14 mouse cellular contexts compared by ENCODE assay signal in the genomic region with DNA sequence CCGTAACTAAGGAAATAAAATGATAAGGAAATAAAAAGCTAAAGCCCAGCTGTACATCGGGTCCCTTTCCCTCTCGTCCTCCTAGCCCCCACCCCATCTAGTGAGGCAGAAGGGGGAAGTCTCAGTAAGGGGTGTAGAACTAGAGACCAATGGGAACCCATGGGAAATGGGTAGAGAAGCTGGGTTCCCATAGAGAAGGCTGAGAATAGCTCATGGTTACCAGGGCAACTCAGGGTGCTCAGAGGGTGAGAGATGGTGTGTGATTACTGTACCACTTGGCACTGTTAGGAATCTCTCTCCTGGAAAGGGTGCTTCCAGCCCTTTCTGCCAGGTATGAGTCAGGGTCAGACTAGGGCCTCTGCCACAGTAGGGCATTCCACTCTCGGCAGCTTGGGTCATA. TPM values are rescaled to one million over a fixed set of nuclear protein-coding genes. Genes with fewer than 3 reads are reported as not detected.
A peak's percentile ranks its signal among the peaks of the same experiment; 100 is the strongest.
DNase-seq lines count a peak whose midpoint lies in the region; ATAC-seq and TF ChIP-seq lines count a peak whose summit lies in the region.
"Had no signal": no experiment of that assay in that cellular context is flagged by ENCODE, and none has a peak within 500 bp of the region (broad histone marks: within the 10 kb centered on the region; RNA-seq: fewer than 3 reads in every experiment).

No protein-coding gene starts in this region.

- no peaks in the 10 kb centered on the region for H3K9me3 ChIP-seq in forebrain, embryonic 11.5 days (ENCODE audit: control insufficient read depth, low read length)
- H3K9me3 ChIP-seq in forebrain, embryonic 12.5 days = no peaks in the 10 kb centered on the region
- H3K9me3 ChIP-seq in hindbrain, postnatal 0 days (ENCODE audit: low read length) = no peaks in the 10 kb centered on the region
- no peaks in the 10 kb centered on the region for H3K9me3 ChIP-seq in liver, embryonic 12.5 days (replicated peaks)
- H3K9me3 ChIP-seq: liver, embryonic 13.5 days had no signal

- no peak overlapping the region for H3K4me2 ChIP-seq in forebrain, embryonic 11.5 days (ENCODE audit: low read depth, low read length, severe bottlenecking)
- H3K4me2 ChIP-seq in forebrain, embryonic 12.5 days = no peak overlapping the region
- H3K4me2 ChIP-seq in hindbrain, postnatal 0 days (ENCODE audit: low read depth, low read length) = no peak overlapping the region
- no peak overlapping the region for H3K4me2 ChIP-seq in liver, embryonic 12.5 days
- H3K4me2 ChIP-seq: liver, embryonic 13.5 days had no signal

- H3K27me3 ChIP-seq in forebrain, embryonic 11.5 days (ENCODE audit: control insufficient read depth, insufficient read depth, low read length) = no peaks in the 10 kb centered on the region; the same call in 1 of the 2 replicates
- H3K27me3 ChIP-seq in forebrain, embryonic 12.5 days = no peaks in the 10 kb centered on the region
- no peaks in the 10 kb centered on the region for H3K27me3 ChIP-seq in hindbrain, postnatal 0 days (ENCODE audit: insufficient read depth, low read length)
- no peaks in the 10 kb centered on the region for H3K27me3 ChIP-seq in liver, embryonic 12.5 days (replicated peaks)
- H3K27me3 ChIP-seq: liver, embryonic 13.5 days had no signal

- no peak overlapping the region for H3K9ac ChIP-seq in forebrain, embryonic 11.5 days (ENCODE audit: low read length)
- no peak overlapping the region for H3K9ac ChIP-seq in forebrain, embryonic 12.5 days
- no peak overlapping the region for H3K9ac ChIP-seq in hindbrain, postnatal 0 days (replicated peaks; ENCODE audit: low read length)
- no peak overlapping the region for H3K9ac ChIP-seq in liver, embryonic 12.5 days
- H3K9ac ChIP-seq: liver, embryonic 13.5 days had no signal

- peaks cover 7% of the 10 kb centered on the region; the same call in 1 of the 2 replicates for H3K4me1 ChIP-seq in forebrain, embryonic 11.5 days (replicated peaks; ENCODE audit: control insufficient read depth, insufficient read depth, low read length)
- H3K4me1 ChIP-seq in forebrain, embryonic 12.5 days = peaks cover 14% of the 10 kb centered on the region; the same call in 1 of the 2 replicates
- H3K4me1 ChIP-seq in hindbrain, postnatal 0 days (ENCODE audit: insufficient read depth, low read length) = no peaks in the 10 kb centered on the region
- peaks cover 3% of the 10 kb centered on the region; the same call in 1 of the 2 replicates for H3K4me1 ChIP-seq in liver, embryonic 12.5 days
- H3K4me1 ChIP-seq: liver, embryonic 13.5 days had no signal

- no peak for TF ChIP-seq CTCF in hindbrain, postnatal 0 days (IDR thresholded peaks at IDR 0.05; ENCODE audit: low read depth)

- no peaks in the 10 kb centered on the region; the same call in 1 of the 2 replicates for H3K36me3 ChIP-seq in forebrain, embryonic 11.5 days (ENCODE audit: control insufficient read depth, insufficient read depth, low read length)
- peaks cover 3% of the 10 kb centered on the region; the same call in 1 of the 2 replicates for H3K36me3 ChIP-seq in forebrain, embryonic 12.5 days (replicated peaks)
- H3K36me3 ChIP-seq in hindbrain, postnatal 0 days (ENCODE audit: insufficient read depth, low read length) = no peaks in the 10 kb centered on the region
- H3K36me3 ChIP-seq in liver, embryonic 12.5 days = no peaks in the 10 kb centered on the region
- H3K36me3 ChIP-seq: G1E; liver, embryonic 13.5 days had no signal

- DNase-seq in forebrain, embryonic 11.5 days (ENCODE audit: low spot score) = peak; percentile 39
- DNase-seq in layer of hippocampus, adult 11-12 months (ENCODE audit: low spot score) = peak; percentile 36
- DNase-seq in layer of hippocampus, adult 9-10 months (ENCODE audit: low spot score) = no peak
- DNase-seq in brain, adult 2 months (ENCODE audit: low read depth, low spot score) = peak; percentile 77
- no peak for DNase-seq in hindbrain, postnatal 0 days (ENCODE audit: low spot score)
- no peak for DNase-seq in lung, postnatal 14 days
- DNase-seq: cerebellum, adult 9-10 months; liver, embryonic 13.5 days; lung, postnatal 4 days; retina, postnatal 1 day; thymus, postnatal 25 days had no signal

- H3K4me3 ChIP-seq in forebrain, embryonic 11.5 days (ENCODE audit: low read depth, low read length) = no peak overlapping the region
- H3K4me3 ChIP-seq in forebrain, embryonic 12.5 days (replicated peaks) = no peak overlapping the region
- H3K4me3 ChIP-seq in hindbrain, postnatal 0 days (ENCODE audit: low read length) = no peak overlapping the region
- no peak overlapping the region for H3K4me3 ChIP-seq in liver, embryonic 12.5 days
- H3K4me3 ChIP-seq: liver, embryonic 13.5 days had no signal

- no peak for ATAC-seq in forebrain, embryonic 11.5 days (replicated peaks; ENCODE audit: low FRiP score)
- ATAC-seq in forebrain, embryonic 12.5 days (ENCODE audit: low FRiP score) = no peak
- ATAC-seq in hindbrain, postnatal 0 days = 0 out of 2 replicates have a peak, but pooled peaks have one; percentile 24
- ATAC-seq in liver, embryonic 12.5 days = no peak

- WGBS in forebrain, embryonic 11.5 days = 85% methylated on average over 4 of the region's 4 CpGs
- WGBS in forebrain, embryonic 12.5 days = 89% methylated on average over 4 of the region's 4 CpGs
- 68% methylated on average over 4 of the region's 4 CpGs for WGBS in hindbrain, postnatal 0 days
- 66% methylated on average over 4 of the region's 4 CpGs for WGBS in liver, embryonic 12.5 days (ENCODE audit: insufficient replicate concordance)

- no peak overlapping the region for H3K27ac ChIP-seq in forebrain, embryonic 11.5 days (ENCODE audit: low read depth, low read length)
- no peak overlapping the region for H3K27ac ChIP-seq in forebrain, embryonic 12.5 days
- H3K27ac ChIP-seq in hindbrain, postnatal 0 days = no peak overlapping the region
- no peak overlapping the region for H3K27ac ChIP-seq in liver, embryonic 12.5 days
- H3K27ac ChIP-seq: liver, embryonic 13.5 days had no signal

RNA-seq across cellular contexts. Expression of gene Mpped2, which starts 54.3 kb away (rescaled TPM):
- polyA plus RNA-seq in forebrain, embryonic 11.5 days (2014; fragmentation: Nextera tagmentation; extraction: Ambion mirVana) = 102 and 121 TPM in 2 replicates
- 165 and 177 TPM in 2 replicates for polyA plus RNA-seq in forebrain, embryonic 12.5 days (2016; fragmentation: Nextera tagmentation; extraction: Ambion mirVana)
- total RNA-seq in hindbrain, postnatal 0 days (2014; rRNA removed) = 39.1 and 50.7 TPM in 2 replicates
- 74.1 and 80.0 TPM in 2 replicates for polyA plus RNA-seq in hindbrain, postnatal 0 days (2015; fragmentation: Nextera tagmentation; extraction: Ambion mirVana)
- 5.3 and 6.7 TPM in 2 replicates for polyA plus RNA-seq in liver, embryonic 12.5 days (2016; fragmentation: Nextera tagmentation; extraction: Ambion mirVana)
- polyA plus RNA-seq: G1E had no signal

Comparison
In these comparisons a context has a peak if more than half of its experiments do, and no peak if none do; other contexts are left out.
1. DNase-seq: peak in forebrain, embryonic 11.5 days (single experiment), layer of hippocampus, adult 11-12 months (single experiment) and brain, adult 2 months (single experiment); none in layer of hippocampus, adult 9-10 months (single experiment), hindbrain, postnatal 0 days (single experiment) and lung, postnatal 14 days (single experiment).